Mouse (Mus musculus) ES-E14 (cell line): ENCODE results near the gene Cfap36. TPM values are rescaled to one million over a fixed set of nuclear protein-coding genes. Genes with fewer than 3 reads are reported as not detected.

Experiments used
- DNase-seq: peaks from one replicate; pipeline ENCODE4 v3.0.0-alpha.2; 2013; ENCODE audit warnings: low read depth, low spot score
- H3K27ac ChIP-seq: 2 replicates; pipeline ENCODE4 v1.5.1; 2012; ENCODE audit warnings: low read depth, mild to moderate bottlenecking, low read length, moderate library complexity, mixed read lengths; ENCODE audit not compliant: poor library complexity, insufficient read depth, severe bottlenecking
- H3K36me3 ChIP-seq: 2 replicates; pipeline ENCODE4 v1.6.1; 2012; ENCODE audit warnings: mild to moderate bottlenecking, low read length, moderate library complexity, mixed read lengths; ENCODE audit not compliant: control insufficient read depth, poor library complexity, insufficient read depth, severe bottlenecking
- H3K4me1 ChIP-seq, 2 experiments: fragments of 150-350 bp in 1 of 2; sonication (generic) in 1 of 2; 2 replicates each; pipeline ENCODE4 v1.6.1; 2012; ENCODE audit warnings: low read length in 2 of 2, mild to moderate bottlenecking in 1 of 2, mixed read lengths in 1 of 2; ENCODE audit not compliant: control insufficient read depth in 2 of 2, insufficient read depth in 2 of 2, poor library complexity in 1 of 2
- H3K4me3 ChIP-seq, 2 experiments: fragments of 150-350 bp in 1 of 2; sonication (generic) in 1 of 2; 2 replicates each; pipeline ENCODE4 v1.5.1; 2012; ENCODE audit warnings: low read length in 2 of 2, low read depth in 1 of 2, mild to moderate bottlenecking in 1 of 2, mixed read lengths in 1 of 2; ENCODE audit not compliant: insufficient read depth in 1 of 2, poor library complexity in 1 of 2, severe bottlenecking in 1 of 2
- H3K9ac ChIP-seq: 2 replicates; pipeline ENCODE4 v1.6.1; 2012; ENCODE audit warnings: low read depth, mild to moderate bottlenecking, low read length, mixed read lengths; ENCODE audit not compliant: poor library complexity, insufficient read depth, severe bottlenecking
- H3K9me3 ChIP-seq: fragments of 150-350 bp; sonication (generic); 2 replicates; pipeline ENCODE4 v1.6.1; 2012; ENCODE audit warnings: low read depth, mild to moderate bottlenecking, low read length; ENCODE audit not compliant: control insufficient read depth, insufficient read depth
- CHD2 ChIP-seq: IDR thresholded peaks from 2 replicates; pipeline ENCODE4 v1.6.1; 2014; ENCODE audit warnings: mild to moderate bottlenecking, low read depth, low read length, inconsistent platforms
- HCFC1 ChIP-seq: IDR thresholded peaks from 2 replicates; pipeline ENCODE4 v1.6.1; 2012; ENCODE audit warnings: low read length, inconsistent platforms, borderline replicate concordance; ENCODE audit not compliant: insufficient read depth
- MAFK ChIP-seq: IDR thresholded peaks from 2 replicates; pipeline ENCODE4 v1.6.1; 2014; ENCODE audit warnings: mild to moderate bottlenecking, low read depth, low read length, inconsistent platforms; ENCODE audit not compliant: insufficient read depth
- ZC3H11A ChIP-seq: IDR thresholded peaks from 2 replicates; pipeline ENCODE4 v1.6.1; 2012; ENCODE audit warnings: low read depth, mild to moderate bottlenecking, inconsistent platforms, low read length, borderline replicate concordance
- ZNF384 ChIP-seq: IDR thresholded peaks from 2 replicates; pipeline ENCODE4 v1.6.1; 2012; ENCODE audit warnings: low read depth, low read length, inconsistent platforms
- in situ Hi-C, 2 experiments: fragments of 600-800 bp; cut with MboI; formaldehyde crosslinking; loops; one replicate each; pipeline ENCODE4 v1.15.1; 2025; ENCODE audit warnings: low sequenced_read_pairs in 2 of 2, inconsistent platforms in 1 of 2; ENCODE audit not compliant: unreplicated experiment in 2 of 2
- total RNA-seq: library from RNA; depleted of rRNA; stranded (reverse); fragments of 300-350 nt; gene quantifications from 2 replicates; pipeline ENCODE4 v1.2.3, GENCODE M21; 2012

Cfap36 gene
- total RNA-seq, 1 experiment = 20.3 TPM

- no peak overlapping the region for H3K27ac ChIP-seq
- in situ Hi-C loops = no loop called here
- TF ChIP-seq HCFC1 (no peak), ZC3H11A (no peak), ZNF384 (no peak), MAFK (no peak), CHD2 (no peak)
- H3K36me3 ChIP-seq = peaks cover 9% of the 10 kb centered on the region
- no peak overlapping the region for H3K4me3 ChIP-seq
- DNase-seq = no peak
- no peaks in the 10 kb centered on the region for H3K4me1 ChIP-seq
- H3K9me3 ChIP-seq = no peaks in the 10 kb centered on the region
- no peak overlapping the region for H3K9ac ChIP-seq
Measured at GRCm38 (mm10) chr11:29216196-29216595, 31.0 kb downstream of the Cfap36 start.

- H3K4me3 ChIP-seq = no peak overlapping the region
- no peaks in the 10 kb centered on the region for H3K9me3 ChIP-seq
- no peaks in the 10 kb centered on the region for H3K4me1 ChIP-seq
- in situ Hi-C loops = no loop called here
- peaks cover 3% of the 10 kb centered on the region for H3K36me3 ChIP-seq
- H3K9ac ChIP-seq = no peak overlapping the region
- TF ChIP-seq ZNF384 (no peak), CHD2 (no peak), ZC3H11A (no peak), HCFC1 (no peak), MAFK (no peak)
- no peak for DNase-seq
- H3K27ac ChIP-seq = no peak overlapping the region
Measured at GRCm38 (mm10) chr11:29209774-29210173, 37.4 kb downstream of the Cfap36 start.

GRCm38 (mm10) chr11:29203653-29204052, 43.6 kb downstream of the Cfap36 start:
- Histone ChIP-seq H3K4me3 (no peak overlapping the region), H3K36me3 (no peaks in the 10 kb centered on the region; the same call in none of the 2 replicates), H3K27ac (no peak overlapping the region), H3K4me1 (no peaks in the 10 kb centered on the region), H3K9ac (no peak overlapping the region), H3K9me3 (no peaks in the 10 kb centered on the region)
- peak; percentile 12 for DNase-seq
- in situ Hi-C loops = no loop called here
- TF ChIP-seq ZNF384 (no peak), CHD2 (no peak), HCFC1 (no peak), MAFK (no peak), ZC3H11A (no peak)

- Histone ChIP-seq H3K9ac (no peak overlapping the region), H3K9me3 (no peaks in the 10 kb centered on the region), H3K36me3 (no peaks in the 10 kb centered on the region), H3K4me3 (no peak overlapping the region), H3K27ac (no peak overlapping the region), H3K4me1 (no peaks in the 10 kb centered on the region)
- DNase-seq = no peak
- no peak for TF ChIP-seq MAFK
- TF ChIP-seq HCFC1 = no peak
- TF ChIP-seq ZNF384 = no peak
- no peak for TF ChIP-seq ZC3H11A
- no peak for TF ChIP-seq CHD2
- in situ Hi-C loops = no loop called here
Measured at GRCm38 (mm10) chr11:29188981-29189380, 58.2 kb downstream of the Cfap36 start.

GRCm38 (mm10) chr11:29181751-29182150, 65.5 kb downstream of the Cfap36 start:
- Histone ChIP-seq H3K4me3 (no peak overlapping the region), H3K27ac (no peak overlapping the region), H3K4me1 (no peaks in the 10 kb centered on the region), H3K9ac (no peak overlapping the region), H3K36me3 (no peaks in the 10 kb centered on the region; the same call in 1 of the 2 replicates), H3K9me3 (no peaks in the 10 kb centered on the region)
- DNase-seq = no peak
- TF ChIP-seq CHD2 (no peak), ZNF384 (no peak), ZC3H11A (no peak), HCFC1 (no peak), MAFK (no peak)
- in situ Hi-C loops = no loop called here
